In the genomic region with DNA sequence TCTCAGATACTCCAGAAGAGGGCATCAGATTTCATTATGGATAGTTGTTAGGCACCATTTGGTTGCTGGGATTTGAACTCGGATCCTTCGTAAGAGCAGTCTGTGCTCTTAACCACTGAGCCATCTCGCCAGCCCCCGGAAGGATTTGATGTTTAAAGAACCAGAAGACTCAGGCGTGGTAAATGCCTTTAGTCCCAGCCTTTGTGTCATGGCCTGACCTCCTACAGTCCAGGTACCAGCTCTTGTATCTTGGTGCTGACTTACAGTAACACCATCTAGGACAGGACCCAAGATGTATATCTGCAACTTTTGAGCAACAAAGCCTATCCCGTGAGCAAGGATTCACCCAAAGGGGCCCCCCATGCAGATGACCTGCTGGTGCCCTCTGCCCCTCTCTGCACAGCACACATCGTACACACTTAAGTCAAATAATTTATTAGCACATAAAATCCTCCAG, we compare ENCODE assay signal across 7 mouse cellular contexts. TPM values are rescaled to one million over a fixed set of nuclear protein-coding genes. Genes with fewer than 3 reads are reported as not detected.
A peak's percentile ranks its signal among the peaks of the same experiment; 100 is the strongest.
DNase-seq lines count a peak whose midpoint lies in the region; ATAC-seq and TF ChIP-seq lines count a peak whose summit lies in the region.

No protein-coding gene starts in this region.

- DNase-seq in testis, postnatal 10 days (ENCODE audit: low spot score): no peak
- DNase-seq in left cerebral cortex, adult 11 months (ENCODE audit: low spot score): no peak
- no peak for DNase-seq in thymus, postnatal 14 days

- H3K27me3 ChIP-seq in testis, adult 2 months (ENCODE audit: control insufficient read depth, insufficient read depth, low read length): no peaks in the 10 kb centered on the region
- no peaks in the 10 kb centered on the region for H3K27me3 ChIP-seq in embryonic facial prominence, embryonic 15.5 days
- no peaks in the 10 kb centered on the region for H3K27me3 ChIP-seq in limb, embryonic 15.5 days
- H3K27me3 ChIP-seq in stomach, embryonic 15.5 days (replicated peaks): no peaks in the 10 kb centered on the region

- 21% methylated on average over 7 of the region's 7 CpGs for WGBS in embryonic facial prominence, embryonic 15.5 days
- WGBS in limb, embryonic 15.5 days: 15% methylated on average over 7 of the region's 7 CpGs
- WGBS in stomach, embryonic 15.5 days: 22% methylated on average over 7 of the region's 7 CpGs

- H3K36me3 ChIP-seq in testis, adult 2 months (ENCODE audit: control insufficient read depth, insufficient read depth, low read length): no peaks in the 10 kb centered on the region; the same call in none of the 2 replicates
- H3K36me3 ChIP-seq in embryonic facial prominence, embryonic 15.5 days: peaks cover 54% of the 10 kb centered on the region
- peaks cover 56% of the 10 kb centered on the region for H3K36me3 ChIP-seq in limb, embryonic 15.5 days
- H3K36me3 ChIP-seq in stomach, embryonic 15.5 days: peaks cover 54% of the 10 kb centered on the region

- peak overlapping the region; percentile 68 for H3K4me3 ChIP-seq in testis, adult 2 months (ENCODE audit: control insufficient read depth, low read depth, low read length)
- H3K4me3 ChIP-seq in embryonic facial prominence, embryonic 15.5 days (replicated peaks): peak overlapping the region; percentile 96
- H3K4me3 ChIP-seq in limb, embryonic 15.5 days: peak overlapping the region; percentile 89; the same call in 1 of the 2 replicates
- H3K4me3 ChIP-seq in stomach, embryonic 15.5 days (replicated peaks): peak overlapping the region; percentile 96; the same call in 1 of the 2 replicates

- H3K4me2 ChIP-seq in embryonic facial prominence, embryonic 15.5 days (replicated peaks): peak overlapping the region; percentile 64
- H3K4me2 ChIP-seq in limb, embryonic 15.5 days: peak overlapping the region; percentile 38; the same call in 1 of the 2 replicates
- H3K4me2 ChIP-seq in stomach, embryonic 15.5 days: peak overlapping the region; percentile 50; the same call in 1 of the 2 replicates

- peaks cover 18% of the 10 kb centered on the region for H3K4me1 ChIP-seq in testis, adult 2 months (ENCODE audit: control insufficient read depth, insufficient read depth, low read length)
- peaks cover 68% of the 10 kb centered on the region for H3K4me1 ChIP-seq in embryonic facial prominence, embryonic 15.5 days
- peaks cover 63% of the 10 kb centered on the region for H3K4me1 ChIP-seq in limb, embryonic 15.5 days
- H3K4me1 ChIP-seq in stomach, embryonic 15.5 days: peaks cover 57% of the 10 kb centered on the region

- TF ChIP-seq CTCF in testis, adult 2 months (IDR thresholded peaks at IDR 0.05; ENCODE audit: control insufficient read depth, insufficient read depth, insufficient replicate concordance, low read depth, low read length): no peak

- H3K9ac ChIP-seq in embryonic facial prominence, embryonic 15.5 days: no peak overlapping the region
- no peak overlapping the region for H3K9ac ChIP-seq in limb, embryonic 15.5 days
- no peak overlapping the region for H3K9ac ChIP-seq in stomach, embryonic 15.5 days

- H3K9me3 ChIP-seq in embryonic facial prominence, embryonic 15.5 days (replicated peaks): no peaks in the 10 kb centered on the region
- no peaks in the 10 kb centered on the region for H3K9me3 ChIP-seq in limb, embryonic 15.5 days
- H3K9me3 ChIP-seq in stomach, embryonic 15.5 days: no peaks in the 10 kb centered on the region

- no peak for TF ChIP-seq POLR2A in testis, adult 2 months (IDR thresholded peaks at IDR 0.05; ENCODE audit: control insufficient read depth, low read depth, low read length)

- H3K27ac ChIP-seq in testis, adult 2 months (ENCODE audit: control insufficient read depth, insufficient read depth, low read depth, low read length): 0 out of 2 replicates have a peak overlapping the region, but pooled peaks have one; percentile 23
- peak overlapping the region; percentile 88 for H3K27ac ChIP-seq in embryonic facial prominence, embryonic 15.5 days (replicated peaks)
- peak overlapping the region; percentile 89 for H3K27ac ChIP-seq in limb, embryonic 15.5 days
- peak overlapping the region; percentile 88 for H3K27ac ChIP-seq in stomach, embryonic 15.5 days

- no peak for ATAC-seq in embryonic facial prominence, embryonic 15.5 days (ENCODE audit: insufficient number of reproducible peaks, low FRiP score, low TSS enrichment, low read depth)
- no peak for ATAC-seq in limb, embryonic 15.5 days (ENCODE audit: insufficient number of reproducible peaks, low FRiP score, low TSS enrichment, low read depth)
- ATAC-seq in stomach, embryonic 15.5 days (ENCODE audit: insufficient read depth, low FRiP score, low read depth): no peak

RNA-seq across cellular contexts. Expression of gene Rps11, which starts 0.9 kb away (rescaled TPM):
- 169 and 192 TPM in 2 replicates for polyA plus RNA-seq in testis, adult 2 months (2012; rRNA removed)
- polyA plus RNA-seq in embryonic facial prominence, embryonic 15.5 days (2015; fragmentation: Nextera tagmentation; extraction: Ambion mirVana): 1,509 and 1,523 TPM in 2 replicates
- 1,215 and 1,484 TPM in 2 replicates for polyA plus RNA-seq in limb, embryonic 15.5 days (2015; fragmentation: Nextera tagmentation; extraction: Ambion mirVana)
- polyA plus RNA-seq in stomach, embryonic 15.5 days (2015; fragmentation: Nextera tagmentation; extraction: Ambion mirVana): 1,420 and 1,462 TPM in 2 replicates

RNA-seq across cellular contexts. Expression of gene Rpl13a, which starts 3.4 kb away (rescaled TPM):
- 859 and 869 TPM in 2 replicates for polyA plus RNA-seq in testis, adult 2 months (2012; rRNA removed)
- polyA plus RNA-seq in embryonic facial prominence, embryonic 15.5 days (2015; fragmentation: Nextera tagmentation; extraction: Ambion mirVana): 1,369 and 1,440 TPM in 2 replicates
- polyA plus RNA-seq in limb, embryonic 15.5 days (2015; fragmentation: Nextera tagmentation; extraction: Ambion mirVana): 1,220 and 1,390 TPM in 2 replicates
- 1,296 and 1,308 TPM in 2 replicates for polyA plus RNA-seq in stomach, embryonic 15.5 days (2015; fragmentation: Nextera tagmentation; extraction: Ambion mirVana)

RNA-seq across cellular contexts. Expression of gene Gm45713, which starts 10.9 kb away (rescaled TPM):
- 0.06 and 0.41 TPM in 2 replicates for polyA plus RNA-seq in testis, adult 2 months (2012; rRNA removed)
- polyA plus RNA-seq in embryonic facial prominence, embryonic 15.5 days (2015; fragmentation: Nextera tagmentation; extraction: Ambion mirVana): 0.12 and 0.37 TPM in 2 replicates
- polyA plus RNA-seq in limb, embryonic 15.5 days (2015; fragmentation: Nextera tagmentation; extraction: Ambion mirVana): 0.65 TPM in 1 of 2 replicates, not detected in the other
- 0.42 TPM in 1 of 2 replicates, not detected in the other for polyA plus RNA-seq in stomach, embryonic 15.5 days (2015; fragmentation: Nextera tagmentation; extraction: Ambion mirVana)

RNA-seq across cellular contexts. Expression of gene Flt3l, which starts 11.1 kb away (rescaled TPM):
- 3.8 and 3.9 TPM in 2 replicates for polyA plus RNA-seq in testis, adult 2 months (2012; rRNA removed)
- 2.6 and 3.4 TPM in 2 replicates for polyA plus RNA-seq in embryonic facial prominence, embryonic 15.5 days (2015; fragmentation: Nextera tagmentation; extraction: Ambion mirVana)
- 2.1 and 2.7 TPM in 2 replicates for polyA plus RNA-seq in limb, embryonic 15.5 days (2015; fragmentation: Nextera tagmentation; extraction: Ambion mirVana)
- 2.2 and 2.5 TPM in 2 replicates for polyA plus RNA-seq in stomach, embryonic 15.5 days (2015; fragmentation: Nextera tagmentation; extraction: Ambion mirVana)

RNA-seq across cellular contexts. Expression of gene Fcgrt, which starts 21.5 kb away (rescaled TPM):
- 5.4 and 5.8 TPM in 2 replicates for polyA plus RNA-seq in testis, adult 2 months (2012; rRNA removed)
- polyA plus RNA-seq in embryonic facial prominence, embryonic 15.5 days (2015; fragmentation: Nextera tagmentation; extraction: Ambion mirVana): 126 and 135 TPM in 2 replicates
- 99.7 and 121 TPM in 2 replicates for polyA plus RNA-seq in limb, embryonic 15.5 days (2015; fragmentation: Nextera tagmentation; extraction: Ambion mirVana)
- 92.1 and 94.1 TPM in 2 replicates for polyA plus RNA-seq in stomach, embryonic 15.5 days (2015; fragmentation: Nextera tagmentation; extraction: Ambion mirVana)

Comparison
In these comparisons a context has a peak if more than half of its experiments do, and no peak if none do; other contexts are left out.
1. H3K27ac ChIP-seq: peak in every context shown above with its lines; median percentile 89 in limb, embryonic 15.5 days; 88 in embryonic facial prominence, embryonic 15.5 days; 88 in stomach, embryonic 15.5 days; 23 in testis, adult 2 months.